Mouse (Mus musculus): ENCODE measurements around the gene Rarb.

Gene Rarb

GRCm38 (mm10) chr14:16522852-16523251 lies 296.1 kb downstream of the Rarb start:
- 89% methylated on average over 3 of the region's 3 CpGs for WGBS

- 64% methylated on average over 8 of the region's 8 CpGs for WGBS
Measured at GRCm38 (mm10) chr14:16519588-16520167, 299.3 kb downstream of the Rarb start.

GRCm38 (mm10) chr14:16515731-16516130 lies 303.2 kb downstream of the Rarb start:
- 79% methylated on average over 3 of the region's 3 CpGs for WGBS

DNA sequence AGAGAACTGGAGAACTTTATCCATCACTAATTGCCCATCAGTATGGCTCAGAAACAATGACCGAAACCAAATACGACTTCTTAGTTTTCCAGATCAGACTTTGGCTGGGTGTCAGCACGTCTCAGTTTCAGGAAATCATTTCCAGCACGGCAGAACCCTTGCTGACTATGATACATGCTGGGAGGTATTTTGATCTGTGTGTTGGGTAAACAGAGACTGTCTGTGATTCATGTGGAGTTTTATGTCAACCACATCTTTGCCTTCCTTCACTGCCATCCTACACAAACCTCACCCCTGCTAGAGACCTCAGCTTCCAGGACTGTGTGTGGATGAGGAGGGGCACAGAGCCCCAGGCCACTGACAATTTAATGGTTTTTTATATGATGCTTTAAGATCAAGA lies 308.4 kb downstream of the Rarb start:
- WGBS: 46% methylated on average over 4 of the region's 4 CpGs

GRCm38 (mm10) chr14:16509825-16510224 lies 309.1 kb downstream of the Rarb start:
- WGBS: 32% methylated on average over 4 of the region's 4 CpGs

DNA sequence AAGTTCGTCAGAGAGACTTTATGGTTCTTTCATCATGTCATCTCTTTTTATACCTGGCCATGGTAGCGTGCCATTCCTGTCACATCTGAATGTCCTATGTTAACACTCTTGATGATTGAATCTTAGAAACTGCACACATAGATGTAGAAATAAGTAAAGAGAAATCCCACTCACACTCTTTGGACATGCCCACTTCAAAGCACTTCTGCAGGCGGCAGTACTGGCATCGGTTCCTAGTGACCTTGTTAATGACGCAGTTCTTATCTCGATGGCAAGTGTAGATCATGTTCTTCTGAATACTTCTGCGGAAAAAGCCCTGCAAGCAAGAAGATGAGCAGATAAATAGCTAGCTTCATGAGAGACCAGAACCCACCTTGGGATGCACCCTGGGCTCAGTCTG lies 310.2 kb downstream of the Rarb start:
- WGBS: 97% methylated on average over 7 of the region's 7 CpGs

DNA sequence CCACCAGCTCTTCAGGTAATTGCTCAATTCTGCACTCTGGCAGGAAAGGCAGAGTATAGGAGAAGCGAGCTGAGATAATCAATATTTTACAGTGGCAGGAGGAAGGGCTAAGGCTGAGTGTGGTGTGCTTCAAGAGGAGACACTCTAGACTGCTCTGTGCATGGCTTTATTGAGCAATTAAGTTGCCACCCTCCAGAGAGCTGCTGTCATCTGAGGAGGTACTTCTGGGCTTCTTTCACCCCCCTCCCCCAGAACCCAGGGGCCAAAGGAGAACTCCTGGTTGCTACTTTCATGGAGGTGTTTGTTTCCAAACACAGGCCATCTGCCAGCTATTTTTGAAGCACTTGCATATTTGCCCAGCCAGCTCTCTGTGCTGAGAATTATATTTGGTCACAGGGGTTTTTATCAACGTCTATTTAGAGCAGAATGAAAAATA lies 321.7 kb downstream of the Rarb start:
- WGBS: 45% methylated on average over 2 of the region's 2 CpGs

DNA sequence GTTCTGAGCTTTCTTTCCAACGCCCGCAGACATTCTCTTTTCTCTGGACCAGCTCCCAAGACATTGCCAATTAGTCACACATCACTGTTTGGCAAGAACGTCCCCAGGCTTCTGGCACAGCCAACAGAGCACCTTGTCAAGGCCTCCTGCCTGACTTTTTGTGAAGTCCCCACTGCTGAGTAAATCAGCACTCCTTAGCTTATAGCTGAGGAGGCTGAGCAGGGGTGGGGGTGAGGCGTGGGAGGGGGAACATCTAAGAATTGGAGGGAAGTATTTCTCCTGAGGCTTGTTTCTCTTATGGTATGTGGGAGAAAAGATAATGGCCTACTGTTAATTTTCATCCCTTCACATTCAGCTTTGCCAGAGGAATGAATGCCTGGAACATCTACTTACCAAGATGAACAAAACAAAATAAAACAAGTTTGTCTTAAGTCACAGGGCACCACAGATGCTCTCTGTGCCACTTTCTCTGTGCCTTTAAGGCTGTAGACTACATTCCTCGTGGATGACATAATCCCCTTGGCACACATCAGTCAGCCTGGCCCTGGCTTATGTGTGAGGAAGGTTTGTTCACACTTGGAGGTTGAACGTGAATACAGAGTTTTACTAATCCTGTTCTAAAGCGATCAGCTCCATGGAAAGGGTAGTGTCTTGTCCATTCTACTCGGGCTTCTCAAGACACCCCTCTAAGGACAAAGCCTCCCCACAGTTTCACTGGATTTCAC lies 335.1 kb downstream of the Rarb start:
- WGBS: 33% methylated on average over 8 of the region's 8 CpGs

DNA sequence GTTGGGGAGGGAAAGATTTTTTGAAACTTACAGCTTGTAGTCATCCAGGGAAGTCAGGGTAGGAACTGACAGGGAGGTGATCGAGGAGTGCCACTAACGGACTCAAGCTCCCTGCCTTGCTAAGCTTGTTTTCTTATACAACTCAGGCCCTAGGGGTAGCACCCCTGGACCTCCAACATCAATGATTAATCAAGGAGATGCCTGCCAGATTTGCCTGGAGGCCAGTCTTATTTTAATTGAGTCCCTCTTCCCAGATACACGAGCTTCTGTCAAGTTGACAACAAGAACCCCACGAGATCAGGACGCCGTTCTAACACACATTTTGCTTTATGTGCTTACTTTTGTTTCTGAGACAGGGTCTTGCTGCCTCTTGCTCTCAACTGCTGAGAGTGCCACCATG lies 338.3 kb downstream of the Rarb start:
- WGBS: 74% methylated on average over 6 of the region's 6 CpGs

- 70% methylated on average over 2 of the region's 2 CpGs for WGBS
Measured at GRCm38 (mm10) chr14:16479521-16479920, 339.4 kb downstream of the Rarb start.

DNA sequence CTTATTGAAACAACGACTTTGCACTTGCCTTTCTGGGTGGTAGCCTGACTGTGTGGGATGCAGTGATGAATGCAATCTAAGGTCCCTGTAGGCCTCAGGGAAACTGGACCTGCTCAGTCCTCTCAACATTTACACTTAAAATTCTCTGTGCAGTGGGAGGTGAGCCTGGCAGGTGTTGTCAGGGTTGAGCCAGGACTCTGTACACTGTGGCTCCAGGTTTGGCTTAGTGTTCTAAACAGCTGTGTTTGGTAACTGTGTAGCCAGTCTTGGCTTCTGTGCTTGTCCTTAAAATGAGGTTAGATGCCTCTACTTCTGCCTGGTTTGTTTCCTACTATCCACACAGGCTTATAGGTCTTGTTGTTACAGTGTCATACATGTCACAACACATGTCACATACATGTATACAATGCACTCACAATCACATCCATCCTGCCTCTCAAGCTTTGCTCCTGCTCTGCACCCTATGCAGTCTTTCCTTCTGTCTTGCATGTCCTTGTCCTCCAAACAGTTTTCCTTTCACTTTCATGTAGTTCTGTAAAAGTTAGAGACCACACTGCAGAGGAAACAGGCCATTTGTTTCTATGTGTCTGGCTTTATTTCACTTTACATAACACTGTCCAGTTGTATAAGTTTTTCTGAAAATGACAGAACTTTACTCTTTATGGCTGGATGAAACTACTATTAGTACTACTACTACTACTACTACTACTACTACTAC lies 340.2 kb downstream of the Rarb start:
- WGBS: 91% methylated on average over 1 of the region's 1 CpGs

DNA sequence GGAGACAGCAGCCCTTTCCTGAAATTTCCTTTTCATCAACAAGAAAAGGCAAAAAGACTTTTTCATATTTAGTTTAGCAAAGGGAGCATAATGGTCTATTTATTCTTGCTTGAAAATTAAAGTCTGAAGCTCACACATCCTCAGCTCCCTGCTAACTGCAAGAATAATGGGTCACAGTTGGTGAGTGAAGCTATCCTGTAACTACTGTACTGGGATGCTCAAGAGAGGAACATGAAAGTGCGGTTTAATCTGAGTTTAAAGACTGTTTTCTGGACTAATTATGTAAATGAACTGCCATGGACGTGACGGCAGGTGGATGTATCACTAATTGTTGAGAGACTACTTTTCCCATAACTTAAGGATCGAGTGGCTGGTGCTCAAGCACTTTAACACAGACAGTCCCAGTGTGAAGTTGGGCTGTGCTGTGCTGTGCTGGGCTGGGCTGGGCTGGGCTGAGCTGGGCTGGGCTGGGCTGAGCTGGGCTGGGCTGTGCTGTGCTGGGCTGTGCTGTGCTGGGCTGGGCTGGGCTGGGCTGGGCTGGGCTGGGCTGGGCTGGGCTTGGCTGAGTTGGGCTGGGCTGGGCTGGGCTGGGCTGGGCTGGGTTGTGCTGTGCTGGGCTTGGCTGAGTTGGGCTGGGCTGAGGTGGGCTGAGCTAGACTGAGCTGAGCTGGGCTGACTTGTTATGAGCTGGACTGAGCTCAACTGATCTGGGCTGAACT lies 370.5 kb downstream of the Rarb start:
- WGBS: 52% methylated on average over 4 of the region's 4 CpGs

DNA sequence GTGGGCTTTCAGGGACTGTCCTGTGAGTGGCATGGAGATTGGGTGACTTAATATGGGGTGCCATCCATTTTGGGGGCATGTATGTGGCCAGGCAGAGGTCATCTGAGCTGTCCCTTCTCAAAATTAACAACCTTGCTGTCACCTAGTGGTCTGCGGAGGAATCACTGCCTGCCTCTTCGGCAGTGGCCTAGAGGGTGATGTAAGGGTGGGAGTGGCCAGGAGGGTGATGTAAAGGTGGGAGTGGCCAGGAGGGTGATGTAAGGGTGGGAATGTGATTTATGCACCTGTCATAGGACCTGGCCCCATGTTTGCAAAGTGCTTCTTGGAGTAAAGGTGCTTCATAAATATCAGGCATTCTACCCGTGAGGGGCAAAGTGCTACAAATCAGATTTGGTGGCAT lies 371.4 kb downstream of the Rarb start:
- WGBS: 52% methylated on average over 3 of the region's 3 CpGs

GRCm38 (mm10) chr14:16444859-16445258 lies 374.1 kb downstream of the Rarb start:
- WGBS: 93% methylated on average over 4 of the region's 4 CpGs

DNA sequence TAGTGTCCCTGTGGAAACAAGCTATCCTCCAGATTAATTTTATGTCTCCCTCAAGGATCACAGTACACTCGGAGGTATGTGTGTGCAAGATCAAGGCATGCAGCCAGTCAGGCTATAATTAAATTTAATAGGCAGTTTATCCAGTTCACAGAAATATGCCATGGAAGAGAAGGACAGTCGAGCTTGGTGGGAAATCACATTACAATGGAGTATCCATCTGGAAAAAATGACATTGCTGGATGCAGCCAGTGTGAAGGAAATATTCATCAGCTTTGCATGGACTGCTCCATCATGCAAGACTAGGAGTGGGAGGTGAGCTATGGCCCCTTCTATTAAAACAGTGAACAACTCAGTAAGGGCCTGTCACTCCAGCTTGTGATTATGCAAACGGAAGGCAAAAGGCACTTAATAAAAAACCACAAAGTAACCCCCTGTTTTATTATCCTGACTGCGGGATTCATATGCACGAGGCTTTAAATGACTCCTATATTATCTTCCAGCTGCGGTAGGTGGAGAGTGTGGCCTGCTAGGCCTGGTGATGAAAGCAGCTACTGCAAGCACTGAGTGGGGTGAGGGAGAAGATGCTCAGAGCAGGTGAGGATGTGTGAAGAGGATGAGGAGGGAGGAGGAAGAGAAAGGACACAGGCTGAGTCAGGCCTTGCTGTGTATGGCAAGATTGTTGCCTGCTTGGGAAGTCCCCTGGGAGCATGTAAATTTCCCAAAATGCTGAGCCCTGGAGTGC lies 379.4 kb downstream of the Rarb start:
- WGBS: 78% methylated on average over 6 of the region's 6 CpGs

GRCm38 (mm10) chr14:16437386-16437785 lies 381.6 kb downstream of the Rarb start:
- 84% methylated on average over 4 of the region's 4 CpGs for WGBS

- whole genome bisulfite sequencing: 57% methylated on average over 3 of the region's 3 CpGs
Measured at GRCm38 (mm10) chr14:16434396-16435171, 384.4 kb downstream of the Rarb start.

- WGBS: 40% methylated on average over 2 of the region's 2 CpGs
Measured at GRCm38 (mm10) chr14:16433206-16433605, 385.8 kb downstream of the Rarb start.

GRCm38 (mm10) chr14:16432550-16432949 lies 386.4 kb downstream of the Rarb start:
- WGBS: 78% methylated on average over 3 of the region's 3 CpGs

- WGBS: 73% methylated on average over 4 of the region's 4 CpGs
Measured at GRCm38 (mm10) chr14:16431941-16432499, 386.9 kb downstream of the Rarb start.
